Mouse (Mus musculus) thymus, adult 2 months (tissue): Measurements from ENCODE around the gene Ip6k1. TPM values are rescaled to one million over a fixed set of nuclear protein-coding genes. Genes with fewer than 3 reads are reported as not detected.

Source experiments
- DNase-seq: peaks from one replicate; pipeline ENCODE4 v3.0.0; 2021
- H3K27ac ChIP-seq: fragments of 200-500 bp; 2 replicates; pipeline ENCODE4 v1.5.1; 2012; ENCODE audit warnings: low read length, control low read depth; ENCODE audit not compliant: control insufficient read depth, insufficient read depth
- H3K27me3 ChIP-seq: fragments of 200-500 bp; 2 replicates; pipeline ENCODE4 v1.6.1; 2012; ENCODE audit warnings: mild to moderate bottlenecking, low read length, moderate library complexity, mixed read lengths; ENCODE audit not compliant: control insufficient read depth, insufficient read depth
- H3K36me3 ChIP-seq: fragments of 200-500 bp; 2 replicates; pipeline ENCODE4 v1.6.1; 2012; ENCODE audit warnings: mild to moderate bottlenecking, low read length, moderate library complexity; ENCODE audit not compliant: control insufficient read depth, insufficient read depth
- H3K4me1 ChIP-seq: fragments of 200-500 bp; replicated peaks from 2 replicates; pipeline ENCODE4 v1.6.1; 2012; ENCODE audit warnings: low read length; ENCODE audit not compliant: control insufficient read depth, insufficient read depth
- H3K4me3 ChIP-seq: fragments of 200-500 bp; 2 replicates; pipeline ENCODE4 v1.5.1; 2012; ENCODE audit warnings: mild to moderate bottlenecking, low read length, control low read depth, moderate library complexity; ENCODE audit not compliant: control insufficient read depth, insufficient read depth
- CTCF ChIP-seq: fragments of 200-500 bp; IDR thresholded peaks from 2 replicates; pipeline ENCODE4 v1.5.1; 2012; ENCODE audit warnings: mild to moderate bottlenecking, control low read depth, low read length, moderate library complexity, borderline replicate concordance; ENCODE audit not compliant: control insufficient read depth, poor library complexity, insufficient read depth; ENCODE audit errors: extremely low read depth
- POLR2A ChIP-seq: fragments of 200-500 bp; IDR thresholded peaks from 2 replicates; pipeline ENCODE4 v1.6.1; 2012; ENCODE audit warnings: mild to moderate bottlenecking, low read length, control low read depth, moderate library complexity; ENCODE audit not compliant: control insufficient read depth, poor library complexity, insufficient read depth; ENCODE audit errors: extremely low read depth
- WGBS: fragments of 180-500 bp; shearing (Covaris S2); methylation state at CpG from one replicate; pipeline ENCODE4 v1.1.7; 2018; 5-methylcytosine and 5-hydroxymethylcytosine counted together
- polyA plus RNA-seq: library from polyadenylated mRNA; depleted of rRNA; stranded (reverse); fragments of >200 nt; gene quantifications from 2 replicates; pipeline ENCODE4 v1.2.3, GENCODE M21; 2012

Gene Ip6k1
- polyA plus RNA-seq, 1 experiment = 197 TPM

DNA sequence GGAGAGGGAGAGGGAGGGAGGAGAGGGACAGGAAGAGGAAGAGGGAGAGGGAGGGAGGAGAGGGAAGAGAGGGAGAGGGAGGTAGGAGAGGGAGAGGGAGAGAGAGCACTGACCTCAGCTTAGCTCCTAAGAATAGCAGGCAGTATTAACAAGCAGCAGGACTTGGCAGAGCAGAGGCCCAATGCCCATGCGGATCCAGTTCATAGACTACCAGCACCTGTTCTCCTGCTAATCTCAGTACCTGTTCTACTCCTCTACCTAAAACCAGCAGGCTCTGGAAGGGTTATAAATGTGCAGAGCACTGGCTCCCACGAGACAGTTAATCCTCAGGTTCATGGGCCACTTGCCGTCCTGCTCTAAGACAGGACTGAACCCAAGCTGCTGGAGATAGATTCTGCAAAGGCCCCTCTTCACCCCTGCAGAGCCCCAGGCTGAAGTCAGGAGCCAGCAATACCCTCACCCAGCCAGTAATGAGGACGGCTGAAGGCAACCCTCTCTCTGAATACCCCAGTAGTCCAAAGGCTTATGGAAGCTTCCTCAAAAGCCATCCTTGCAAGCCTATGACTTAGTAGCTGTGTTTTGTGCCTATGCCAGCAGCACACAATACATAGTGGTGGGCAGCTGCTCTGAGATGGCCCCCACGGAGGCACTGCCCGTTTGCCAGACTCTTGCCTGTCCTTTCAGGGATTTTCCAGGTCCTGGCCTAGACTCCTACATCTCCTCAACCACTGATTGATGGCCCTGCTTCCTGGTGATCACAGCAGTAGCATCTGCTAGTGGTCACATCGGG, 71.0 kb downstream of the Ip6k1 start:
- no peak for DNase-seq
- no peaks in the 10 kb centered on the region for H3K27me3 ChIP-seq
- H3K36me3 ChIP-seq = peaks cover 6% of the 10 kb centered on the region; the same call in 1 of the 2 replicates
- H3K4me1 ChIP-seq = peaks cover 6% of the 10 kb centered on the region
- WGBS = 90% methylated on average over 7 of the region's 7 CpGs
- TF ChIP-seq CTCF (no peak), POLR2A (no peak)
- no peak overlapping the region for H3K27ac ChIP-seq
- H3K4me3 ChIP-seq = no peak overlapping the region

GRCm38 (mm10) chr9:108080168-108080567, 77.9 kb downstream of the Ip6k1 start, which contains the start of gene Mst1:
TSS of gene Mst1 (plus strand) at chr9:108080436.
- peak within 1 kb of the TSS; percentile 78 for H3K4me3 ChIP-seq
- TF ChIP-seq CTCF (no peak), POLR2A (no peak)
- peaks cover 4% of the 10 kb centered on the region; the same call in 1 of the 2 replicates for H3K36me3 ChIP-seq
- peaks cover 29% of the 10 kb centered on the region for H3K4me1 ChIP-seq
- no peak for DNase-seq
- 81% methylated on average over 5 of the region's 5 CpGs for WGBS
- H3K27me3 ChIP-seq = no peaks in the 10 kb centered on the region
- no peak within 1 kb of the TSS for H3K27ac ChIP-seq

GRCm38 (mm10) chr9:108082549-108082948, 80.2 kb downstream of the Ip6k1 start:
- Histone ChIP-seq H3K27me3 (no peaks in the 10 kb centered on the region), H3K36me3 (peaks cover 21% of the 10 kb centered on the region), H3K4me1 (peaks cover 29% of the 10 kb centered on the region), H3K4me3 (peak overlapping the region; percentile 7; the same call in 1 of the 2 replicates), H3K27ac (no peak overlapping the region)
- DNase-seq = no peak
- TF ChIP-seq CTCF (no peak), POLR2A (no peak)
- 27% methylated on average over 19 of the region's 19 CpGs for WGBS

DNA sequence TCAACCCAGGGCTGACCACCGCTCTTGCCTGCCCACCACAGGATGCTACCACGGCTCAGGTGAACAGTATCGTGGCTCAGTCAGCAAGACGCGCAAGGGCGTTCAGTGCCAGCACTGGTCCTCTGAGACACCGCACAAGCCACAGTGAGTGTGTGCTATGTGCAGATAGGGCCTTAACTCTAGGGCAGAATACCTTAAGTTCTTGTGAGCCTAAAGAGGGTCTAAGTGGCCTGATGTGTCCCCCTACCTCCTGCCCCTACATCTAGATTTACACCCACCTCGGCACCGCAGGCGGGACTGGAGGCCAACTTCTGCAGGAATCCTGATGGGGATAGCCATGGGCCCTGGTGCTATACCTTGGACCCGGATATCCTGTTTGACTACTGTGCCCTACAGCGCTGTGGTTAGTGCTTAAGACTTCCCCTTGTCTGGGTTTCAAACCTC, 80.7 kb downstream of the Ip6k1 start, which contains the start of gene Rnf123:
Rnf123 (minus strand) TSS at position 359 of the 444 bp plus-strand sequence.
- peak within 1 kb of the TSS; percentile 7; the same call in 1 of the 2 replicates for H3K4me3 ChIP-seq
- peaks cover 25% of the 10 kb centered on the region for H3K4me1 ChIP-seq
- no peak for DNase-seq
- TF ChIP-seq CTCF = no peak
- TF ChIP-seq POLR2A = no peak
- H3K27me3 ChIP-seq = no peaks in the 10 kb centered on the region
- WGBS = 9% methylated on average over 12 of the region's 12 CpGs
- no peak within 1 kb of the TSS for H3K27ac ChIP-seq
- H3K36me3 ChIP-seq = peaks cover 26% of the 10 kb centered on the region

GRCm38 (mm10) chr9:108083561-108083960, 81.3 kb downstream of the Ip6k1 start:
- TF ChIP-seq POLR2A = no peak
- TF ChIP-seq CTCF = no peak
- 93% methylated on average over 6 of the region's 6 CpGs for WGBS
- Histone ChIP-seq H3K4me1 (peaks cover 21% of the 10 kb centered on the region), H3K36me3 (peaks cover 31% of the 10 kb centered on the region), H3K27me3 (no peaks in the 10 kb centered on the region), H3K27ac (no peak overlapping the region), H3K4me3 (no peak overlapping the region)
- DNase-seq = no peak

DNA sequence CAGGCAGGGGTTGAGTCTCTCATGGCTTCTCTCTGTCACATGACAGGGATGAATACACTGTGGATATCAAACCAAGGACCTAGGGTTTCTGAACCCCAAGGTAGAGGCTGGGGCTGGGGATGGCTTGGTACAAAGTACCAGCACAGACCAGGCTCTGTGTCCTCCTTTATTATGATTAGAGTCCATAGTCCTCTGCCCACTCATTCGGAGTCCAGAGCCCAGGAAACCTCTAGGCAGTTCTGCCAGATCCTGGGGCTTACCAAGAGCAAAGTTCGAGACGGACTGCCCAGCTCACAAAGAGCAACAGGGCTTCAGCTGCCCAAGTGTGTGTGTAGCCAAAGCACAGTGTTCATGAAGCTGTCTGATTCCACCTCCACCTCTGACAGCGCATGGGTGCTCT, 83.0 kb downstream of the Ip6k1 start:
- 99% methylated on average over 4 of the region's 4 CpGs for WGBS
- Histone ChIP-seq H3K27me3 (no peaks in the 10 kb centered on the region), H3K36me3 (peaks cover 35% of the 10 kb centered on the region), H3K27ac (no peak overlapping the region), H3K4me3 (no peak overlapping the region), H3K4me1 (peaks cover 16% of the 10 kb centered on the region)
- TF ChIP-seq POLR2A (no peak), CTCF (no peak)
- no peak for DNase-seq

DNA sequence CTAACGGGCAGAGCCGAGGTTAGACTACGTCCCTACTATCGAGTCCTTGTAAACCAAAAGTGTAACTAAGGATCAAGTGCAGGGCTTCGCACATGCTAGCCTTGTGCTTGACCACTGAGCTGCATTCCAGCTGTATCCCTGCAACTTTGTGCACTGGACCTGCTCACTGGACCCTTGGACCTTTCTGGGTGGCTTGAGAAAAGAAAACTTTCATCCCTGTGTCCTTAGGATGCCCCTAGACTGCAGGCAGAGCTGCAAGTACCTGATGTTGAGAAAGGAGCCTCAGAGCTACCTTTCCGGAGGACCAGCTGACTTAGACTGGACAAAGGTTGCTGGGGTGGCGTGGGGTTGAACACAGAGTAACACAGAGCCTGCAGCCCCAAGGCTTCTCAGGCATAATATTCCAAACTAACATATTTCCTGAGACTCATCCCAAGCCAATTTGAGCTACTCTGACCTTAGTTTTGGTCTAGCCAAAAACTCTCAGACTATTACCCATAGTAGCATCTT, 88.4 kb downstream of the Ip6k1 start:
- no peak for TF ChIP-seq POLR2A
- no peak for TF ChIP-seq CTCF
- H3K27ac ChIP-seq = no peak overlapping the region
- H3K36me3 ChIP-seq = peaks cover 33% of the 10 kb centered on the region
- H3K4me3 ChIP-seq = no peak overlapping the region
- H3K4me1 ChIP-seq = peaks cover 14% of the 10 kb centered on the region
- no peaks in the 10 kb centered on the region for H3K27me3 ChIP-seq
- 97% methylated on average over 7 of the region's 7 CpGs for WGBS
- no peak for DNase-seq
